Mouse (Mus musculus): ENCODE measurements around the gene Tgif2.
A peak's percentile ranks its signal among the peaks of the same experiment; 100 is the strongest.
"Not testable (repeated sequence)": the region's sequence is repeated elsewhere in the genome, so short reads cannot be mapped to it uniquely, and the experiment has no call there.

The Tgif2 gene

GRCm38 (mm10) chr2:156874760-156875510 is 35.1 kb downstream of the Tgif2 start:
- DNase-seq (ENCODE audit: low spot score), result no peak

- no peak for DNase-seq (ENCODE audit: low spot score)
Measured at GRCm38 (mm10) chr2:156877726-156878125, 37.9 kb downstream of the Tgif2 start.

GRCm38 (mm10) chr2:156879541-156879940 is 39.7 kb downstream of the Tgif2 start:
- no peak for DNase-seq (ENCODE audit: low spot score)

- peak; percentile 10 for DNase-seq (ENCODE audit: low spot score)
Measured at GRCm38 (mm10) chr2:156882431-156883001, 42.7 kb downstream of the Tgif2 start.

GRCm38 (mm10) chr2:156884396-156885211 is 44.8 kb downstream of the Tgif2 start:
- no peak for DNase-seq (ENCODE audit: low spot score)

- DNase-seq (ENCODE audit: low spot score), result not testable (repeated sequence)
Measured at GRCm38 (mm10) chr2:156885666-156886065, 45.9 kb downstream of the Tgif2 start.

- DNase-seq (ENCODE audit: low spot score), result no peak
Measured at GRCm38 (mm10) chr2:156886084-156886631, 46.4 kb downstream of the Tgif2 start.

- no peak for DNase-seq (ENCODE audit: low spot score)
Measured at GRCm38 (mm10) chr2:156887017-156887416, 47.2 kb downstream of the Tgif2 start, which contains the start of gene Sla2. TSS of gene Sla2 (minus strand) at chr2:156887192.

- no peak for DNase-seq (ENCODE audit: low spot score)
Measured at GRCm38 (mm10) chr2:156888490-156888889, 48.7 kb downstream of the Tgif2 start.

GRCm38 (mm10) chr2:156892240-156892639 is 52.4 kb downstream of the Tgif2 start:
- peak; percentile 63 for DNase-seq (ENCODE audit: low spot score)

- DNase-seq (ENCODE audit: low spot score), result no peak
Measured at GRCm38 (mm10) chr2:156892821-156893220, 53.0 kb downstream of the Tgif2 start.

- no peak for DNase-seq (ENCODE audit: low spot score)
Measured at GRCm38 (mm10) chr2:156894496-156895265, 54.9 kb downstream of the Tgif2 start.

GRCm38 (mm10) chr2:156896384-156896914 is 56.6 kb downstream of the Tgif2 start:
- no peak for DNase-seq (ENCODE audit: low spot score)

- DNase-seq (ENCODE audit: low spot score), result no peak
Measured at GRCm38 (mm10) chr2:156897034-156897433, 57.2 kb downstream of the Tgif2 start.

- DNase-seq (ENCODE audit: low spot score), result no peak
Measured at GRCm38 (mm10) chr2:156898374-156898773, 58.6 kb downstream of the Tgif2 start.

- no peak for DNase-seq (ENCODE audit: low spot score)
Measured at GRCm38 (mm10) chr2:156899184-156899583, 59.4 kb downstream of the Tgif2 start.

GRCm38 (mm10) chr2:156901344-156901743 is 61.5 kb downstream of the Tgif2 start:
- DNase-seq (ENCODE audit: low spot score), result no peak

- DNase-seq (ENCODE audit: low spot score), result no peak
Measured at GRCm38 (mm10) chr2:156901883-156902282, 62.1 kb downstream of the Tgif2 start.

GRCm38 (mm10) chr2:156902411-156902810 is 62.6 kb downstream of the Tgif2 start:
- not testable (repeated sequence) for DNase-seq (ENCODE audit: low spot score)

- no peak for DNase-seq (ENCODE audit: low spot score)
Measured at GRCm38 (mm10) chr2:156903367-156903766, 63.6 kb downstream of the Tgif2 start.

All from embryo, embryonic 10.5 days (tissue).